Mouse (Mus musculus): ENCODE data around the gene Mapk3. TPM values are rescaled to one million over a fixed set of nuclear protein-coding genes. Genes with fewer than 3 reads are reported as not detected.

The Mapk3 gene
- polyA plus RNA-seq, 1 experiment from 2014 or later = 78.5 TPM

DNA sequence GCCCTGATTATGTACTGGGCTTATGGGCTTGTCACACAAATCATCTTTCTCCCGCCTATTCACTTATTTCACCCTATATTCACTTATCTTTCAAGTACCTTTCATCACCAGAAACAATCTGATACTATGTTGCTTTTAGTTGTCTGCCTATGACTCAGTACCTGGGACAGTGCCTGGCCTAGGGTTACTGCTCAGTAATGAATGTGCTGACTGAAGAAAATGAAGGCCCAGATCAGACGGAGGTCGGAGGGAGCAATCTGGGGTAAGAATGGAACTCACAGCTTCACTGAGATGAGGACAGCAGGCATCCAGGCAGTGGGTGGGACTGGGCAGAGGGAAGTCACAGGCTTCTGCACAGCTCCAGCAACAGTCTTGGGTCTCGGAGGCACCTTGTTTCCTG, 48.0 kb downstream of the Mapk3 start:
- no peak for ATAC-seq (ENCODE audit: insufficient number of reproducible peaks, low FRiP score, low TSS enrichment, low read depth)
- H3K4me1 ChIP-seq = peaks cover 22% of the 10 kb centered on the region
- no peaks in the 10 kb centered on the region for H3K36me3 ChIP-seq
- 0 out of 2 replicates have a peak overlapping the region, but pooled peaks have one; percentile 81 for H3K9ac ChIP-seq
- peak overlapping the region; percentile 77 for H3K4me3 ChIP-seq (replicated peaks)
- no peak overlapping the region for H3K27ac ChIP-seq (replicated peaks)
- no peaks in the 10 kb centered on the region for H3K9me3 ChIP-seq (replicated peaks)
- no peaks in the 10 kb centered on the region for H3K27me3 ChIP-seq
- H3K4me2 ChIP-seq (replicated peaks) = peak overlapping the region; percentile 80
- 66% methylated on average over 4 of the region's 4 CpGs for WGBS

- peak; percentile 89 for ATAC-seq (ENCODE audit: insufficient number of reproducible peaks, low FRiP score, low TSS enrichment, low read depth)
- H3K4me1 ChIP-seq = peaks cover 22% of the 10 kb centered on the region
- no peaks in the 10 kb centered on the region for H3K27me3 ChIP-seq
- H3K4me2 ChIP-seq (replicated peaks) = peak overlapping the region; percentile 80
- peak overlapping the region; percentile 81 for H3K9ac ChIP-seq
- WGBS = 1% methylated on average over 43 of the region's 43 CpGs
- H3K9me3 ChIP-seq (replicated peaks) = no peaks in the 10 kb centered on the region
- H3K27ac ChIP-seq (replicated peaks) = peak overlapping the region; percentile 81
- H3K36me3 ChIP-seq = no peaks in the 10 kb centered on the region
- peak overlapping the region; percentile 77 for H3K4me3 ChIP-seq (replicated peaks)
Observed at GRCm38 (mm10) chr7:126808703-126809455, 49.5 kb downstream of the Mapk3 start.

DNA sequence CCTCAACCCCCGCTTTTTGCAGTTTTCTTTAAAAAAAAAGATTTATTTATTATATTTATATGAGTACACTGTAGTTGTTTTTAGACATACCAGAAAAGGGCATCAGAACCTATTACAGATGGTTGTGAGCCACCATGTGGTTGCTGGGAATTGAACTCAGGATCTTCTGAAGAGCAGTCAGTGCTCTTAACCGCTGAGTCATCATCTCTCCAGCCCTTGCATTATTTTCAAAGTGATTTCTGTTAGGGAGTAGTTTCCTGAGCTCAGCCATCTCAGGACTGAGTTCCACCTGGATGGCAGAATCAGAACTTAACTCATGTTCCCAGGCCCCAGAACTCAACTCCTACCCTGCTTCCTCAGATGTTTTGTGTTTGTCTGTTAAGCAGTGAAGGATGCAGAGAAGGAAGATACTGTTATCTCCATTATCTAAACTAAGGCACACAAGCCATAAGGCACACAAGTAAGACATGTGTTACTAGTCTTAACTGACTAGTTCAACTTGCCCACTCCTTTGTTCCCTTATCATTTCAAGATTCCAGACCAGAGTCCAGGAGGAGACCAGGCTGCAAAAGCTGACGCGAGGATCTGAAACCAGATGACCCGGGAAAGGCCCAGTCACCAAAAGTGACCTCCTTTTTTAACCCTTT, 50.4 kb downstream of the Mapk3 start:
- 53% methylated on average over 5 of the region's 5 CpGs for WGBS
- Histone ChIP-seq H3K9ac (no peak overlapping the region), H3K4me3 (replicated peaks) (peak overlapping the region; percentile 77)

More for the DNA sequence above, 50.4 kb downstream of the Mapk3 start:
- Histone ChIP-seq H3K9me3 (replicated peaks) (no peaks in the 10 kb centered on the region), H3K4me2 (replicated peaks) (peak overlapping the region; percentile 80), H3K27me3 (no peaks in the 10 kb centered on the region), H3K27ac (replicated peaks) (peak overlapping the region; percentile 81; the same call in 1 of the 2 replicates), H3K4me1 (peaks cover 22% of the 10 kb centered on the region), H3K36me3 (no peaks in the 10 kb centered on the region)
- no peak for ATAC-seq (ENCODE audit: insufficient number of reproducible peaks, low FRiP score, low TSS enrichment, low read depth)

Other genes with a start within 250 kb of the Mapk3 start
- 176 and 188 TPM in 2 replicates for gene Eif3c, start 193.2 kb upstream of the Mapk3 start, polyA plus RNA-seq (2015; fragmentation: Nextera tagmentation; extraction: Ambion mirVana)
- 1.4 and 1.5 TPM in 2 replicates for gene Apobr, start 174.7 kb upstream of the Mapk3 start, polyA plus RNA-seq (2015; fragmentation: Nextera tagmentation; extraction: Ambion mirVana)
- 33.7 and 38.4 TPM in 2 replicates for gene Cln3, start 173.8 kb upstream of the Mapk3 start, polyA plus RNA-seq (2015; fragmentation: Nextera tagmentation; extraction: Ambion mirVana)
- not detected in 2 replicates for gene Il27, start 164.7 kb upstream of the Mapk3 start, polyA plus RNA-seq (2015; fragmentation: Nextera tagmentation; extraction: Ambion mirVana)
- 38.5 and 40.4 TPM in 2 replicates for gene Nupr1, start 128.7 kb upstream of the Mapk3 start, polyA plus RNA-seq (2015; fragmentation: Nextera tagmentation; extraction: Ambion mirVana)
- gene Sgf29, start 110.3 kb upstream of the Mapk3 start, polyA plus RNA-seq (2015; fragmentation: Nextera tagmentation; extraction: Ambion mirVana) = 43.4 and 49.5 TPM in 2 replicates
- gene Sult1a1, start 83.2 kb upstream of the Mapk3 start, polyA plus RNA-seq (2015; fragmentation: Nextera tagmentation; extraction: Ambion mirVana) = 10.0 and 12.2 TPM in 2 replicates
- 121 TPM in 2 replicates for gene Bola2, start 64.2 kb upstream of the Mapk3 start, polyA plus RNA-seq (2015; fragmentation: Nextera tagmentation; extraction: Ambion mirVana)
- gene Slx1b, start 63.8 kb upstream of the Mapk3 start, polyA plus RNA-seq (2015; fragmentation: Nextera tagmentation; extraction: Ambion mirVana) = 9.8 and 12.5 TPM in 2 replicates
- gene Coro1a, start 51.8 kb upstream of the Mapk3 start, polyA plus RNA-seq (2015; fragmentation: Nextera tagmentation; extraction: Ambion mirVana) = 43.8 and 44.7 TPM in 2 replicates
- 11.1 and 12.4 TPM in 2 replicates for gene Gdpd3, start 6.7 kb downstream of the Mapk3 start, polyA plus RNA-seq (2015; fragmentation: Nextera tagmentation; extraction: Ambion mirVana)
- gene Ypel3, start 17.4 kb downstream of the Mapk3 start, polyA plus RNA-seq (2015; fragmentation: Nextera tagmentation; extraction: Ambion mirVana) = 145 and 148 TPM in 2 replicates
- gene Tbx6, start 21.9 kb downstream of the Mapk3 start, polyA plus RNA-seq (2015; fragmentation: Nextera tagmentation; extraction: Ambion mirVana) = 0.71 and 0.81 TPM in 2 replicates
- 232 and 234 TPM in 2 replicates for gene Ppp4c, start 32.9 kb downstream of the Mapk3 start, polyA plus RNA-seq (2015; fragmentation: Nextera tagmentation; extraction: Ambion mirVana)
- 0.53 and 0.71 TPM in 2 replicates for gene Fam57b, start 38.1 kb downstream of the Mapk3 start, polyA plus RNA-seq (2015; fragmentation: Nextera tagmentation; extraction: Ambion mirVana)
- gene 4930451I11Rik, start 72.0 kb downstream of the Mapk3 start, polyA plus RNA-seq (2015; fragmentation: Nextera tagmentation; extraction: Ambion mirVana) = not detected in 2 replicates
- gene Doc2a, start 87.8 kb downstream of the Mapk3 start, polyA plus RNA-seq (2015; fragmentation: Nextera tagmentation; extraction: Ambion mirVana) = 0.85 and 1.6 TPM in 2 replicates
- gene Hirip3, start 102.4 kb downstream of the Mapk3 start, polyA plus RNA-seq (2015; fragmentation: Nextera tagmentation; extraction: Ambion mirVana) = 26.8 and 33.3 TPM in 2 replicates
- 84.4 and 92.0 TPM in 2 replicates for gene Ino80e, start 102.8 kb downstream of the Mapk3 start, polyA plus RNA-seq (2015; fragmentation: Nextera tagmentation; extraction: Ambion mirVana)
- gene Taok2, start 125.1 kb downstream of the Mapk3 start, polyA plus RNA-seq (2015; fragmentation: Nextera tagmentation; extraction: Ambion mirVana) = 50.4 and 50.6 TPM in 2 replicates
- gene Tmem219, start 163.3 kb downstream of the Mapk3 start, polyA plus RNA-seq (2015; fragmentation: Nextera tagmentation; extraction: Ambion mirVana) = 34.7 and 37.0 TPM in 2 replicates
- 19.1 and 20.2 TPM in 2 replicates for gene Kctd13, start 169.3 kb downstream of the Mapk3 start, polyA plus RNA-seq (2015; fragmentation: Nextera tagmentation; extraction: Ambion mirVana)
- gene Asphd1, start 190.0 kb downstream of the Mapk3 start, polyA plus RNA-seq (2015; fragmentation: Nextera tagmentation; extraction: Ambion mirVana) = 0.15 and 0.37 TPM in 2 replicates
- gene Sez6l2, start 191.0 kb downstream of the Mapk3 start, polyA plus RNA-seq (2015; fragmentation: Nextera tagmentation; extraction: Ambion mirVana) = 0.63 and 0.88 TPM in 2 replicates
- gene Cdipt, start 216.3 kb downstream of the Mapk3 start, polyA plus RNA-seq (2015; fragmentation: Nextera tagmentation; extraction: Ambion mirVana) = 106 TPM in 2 replicates
- gene Cdiptos, start 216.5 kb downstream of the Mapk3 start, polyA plus RNA-seq (2015; fragmentation: Nextera tagmentation; extraction: Ambion mirVana) = 3.2 TPM in 2 replicates

Measured in embryonic facial prominence, embryonic 15.5 days (tissue).